Mouse (Mus musculus) embryonic stem cell, embryonic (primary cell): ENCODE measurements around the gene Kcnk5.

Source experiments
- CTCF ChIA-PET, 4 experiments: fragments of 300-600 bp in 2 of 4; fragments of 350-600 bp in 2 of 4; sonication (Branson Sonifier 250); formaldehyde crosslinking; loops; one replicate each; lab custom pipeline; 2022; ENCODE audit warnings: inconsistent platforms in 2 of 4; lab: Charles Lee
- POLR2A ChIA-PET, 4 experiments: fragments of 300-600 bp in 2 of 4; fragments of 350-600 bp in 2 of 4; sonication (Branson Sonifier 250); formaldehyde crosslinking; loops; one replicate each; lab custom pipeline; 2022; ENCODE audit warnings: antibody characterized with exemption in 4 of 4, inconsistent platforms in 1 of 4; lab: Charles Lee

The Kcnk5 gene

DNA sequence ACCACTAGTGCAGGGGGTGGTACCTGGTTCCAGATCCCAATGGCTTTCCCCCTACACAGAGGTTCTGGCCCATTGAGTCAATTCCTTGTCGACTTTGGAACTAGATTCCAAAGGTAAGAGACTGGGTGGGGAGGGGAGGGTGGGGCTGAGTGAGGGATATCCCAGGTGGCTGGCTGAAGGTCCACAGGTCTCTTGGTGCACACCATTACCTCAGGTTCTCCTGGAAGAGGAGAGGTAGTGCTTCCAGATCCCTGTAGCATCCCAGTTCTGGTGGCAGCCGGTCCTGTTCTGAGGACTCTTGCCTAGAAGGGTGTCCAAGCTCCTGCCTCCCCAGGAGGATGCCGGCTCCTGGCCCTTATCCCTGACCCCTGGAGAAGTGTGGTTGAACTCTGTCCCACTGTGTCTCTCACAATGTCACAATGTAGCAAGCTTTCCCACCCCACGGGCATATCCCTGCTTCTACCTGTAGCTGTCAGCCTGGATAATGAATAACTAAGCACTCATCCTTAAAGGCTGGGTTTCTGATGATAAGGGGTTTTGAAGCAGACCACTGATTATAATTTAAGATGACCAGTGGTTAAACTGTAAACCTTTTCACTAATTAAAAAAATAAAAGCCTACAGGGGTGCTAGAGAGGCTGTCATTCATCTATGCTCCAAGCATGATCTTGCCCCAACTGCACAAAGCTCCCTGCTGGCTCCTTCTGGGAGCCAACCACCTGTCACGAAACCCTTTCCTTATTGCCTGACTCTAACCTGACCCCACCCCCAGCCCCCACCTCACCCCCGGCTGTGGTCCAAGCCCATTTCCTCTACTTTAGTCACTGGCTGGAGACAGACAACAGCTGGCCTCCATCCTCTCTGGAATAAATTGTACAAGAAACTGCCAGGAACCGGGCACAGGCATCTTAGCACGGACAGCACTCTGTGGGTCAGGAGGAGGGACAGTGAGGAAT is 22.6 kb downstream of the Kcnk5 start:
- CTCF ChIA-PET = interaction anchor here in 1 of 4 experiments (0.5 kb wide), 1 partner anchor 14 kb away, joined by 6 read pairs; no protein-coding TSS in a partner anchor
- POLR2A ChIA-PET = interaction anchor here (0.8 to 27.8 kb wide), 14 partner anchors 8 to 91 kb away, joined by 3 to 451 read pairs (median 4); partner anchors contain the start of gene Kcnk5 (in 3 of the 4)

DNA sequence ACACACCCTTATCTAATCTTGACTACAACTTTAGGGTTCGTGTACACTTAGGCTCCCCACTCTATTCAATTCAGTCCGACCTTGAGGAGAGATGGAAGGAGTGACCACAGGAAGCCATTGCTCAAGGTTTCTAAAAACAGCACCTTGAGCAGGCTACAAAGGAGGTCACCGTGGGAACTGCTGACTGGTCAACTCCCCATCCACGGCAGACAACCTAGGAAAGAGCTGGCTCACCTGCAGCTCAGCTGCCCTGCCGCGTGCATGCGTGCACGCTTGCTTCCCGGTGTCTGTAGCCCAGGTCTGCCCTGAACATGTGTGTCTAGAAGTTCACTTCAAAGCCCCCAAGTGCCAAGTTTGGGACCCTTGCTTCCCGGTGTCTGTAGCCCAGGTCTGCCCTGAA is 24.0 kb downstream of the Kcnk5 start:
- POLR2A ChIA-PET = interaction anchor here in 2 of 4 experiments (0.6 to 27.8 kb wide), 12 partner anchors 8 to 294 kb away, joined by 3 to 451 read pairs (median 4); partner anchors contain the start of genes Kcnk5 (in 2 of the 2), Cfap70 (in 1 of the 2) and Saysd1 (in 1 of the 2)

DNA sequence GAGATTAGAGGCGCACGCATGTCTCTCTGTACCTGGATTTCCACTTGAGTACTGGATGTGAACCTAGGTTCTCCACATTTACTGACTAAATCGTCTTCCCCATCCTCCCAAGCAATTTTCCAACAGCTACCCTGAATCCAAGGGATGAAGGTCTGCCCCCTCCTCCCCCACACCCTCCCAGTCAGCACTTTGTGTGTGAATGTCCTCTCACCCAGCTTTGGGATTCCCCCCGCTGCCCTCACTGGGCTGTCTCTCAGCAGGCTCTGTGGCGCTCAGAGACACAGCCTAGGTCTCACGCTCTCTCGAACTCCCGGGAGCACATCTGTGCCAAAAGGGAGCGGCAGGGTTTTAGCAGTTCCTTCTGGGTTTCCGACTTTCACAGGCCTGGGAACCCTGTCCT is 25.9 kb downstream of the Kcnk5 start:
- POLR2A ChIA-PET = interaction anchor here in 3 of 4 experiments (0.6 to 27.8 kb wide), 24 partner anchors 8 to 405 kb away, joined by 3 to 451 read pairs (median 4); partner anchors contain the start of genes Kcnk5 (in 2 of the 3), Nid2 (in 1 of the 3) and Saysd1 (in 1 of the 3)
- CTCF ChIA-PET = no interaction called here

More for the DNA sequence above, 24.0 kb downstream of the Kcnk5 start:
- CTCF ChIA-PET = interaction anchor here in 1 of 4 experiments (1.5 kb wide), 1 partner anchor 28 kb away, joined by 6 read pairs; no protein-coding TSS in a partner anchor

- ChIA-PET POLR2A (interaction anchor here in 3 of 4 experiments (0.6 to 27.8 kb wide), 22 partner anchors 11 to 404 kb away, joined by 3 to 451 read pairs (median 4); partner anchors contain the start of genes Kcnk5 (in 2 of the 3), Nid2 (in 1 of the 3) and Saysd1 (in 1 of the 3)), CTCF (interaction anchor here in 1 of 4 experiments (0.6 kb wide), 1 partner anchor 69 kb away, joined by 4 read pairs; no protein-coding TSS in a partner anchor)
Observed at GRCm38 (mm10) chr14:20154937-20155336, 26.7 kb downstream of the Kcnk5 start.

DNA sequence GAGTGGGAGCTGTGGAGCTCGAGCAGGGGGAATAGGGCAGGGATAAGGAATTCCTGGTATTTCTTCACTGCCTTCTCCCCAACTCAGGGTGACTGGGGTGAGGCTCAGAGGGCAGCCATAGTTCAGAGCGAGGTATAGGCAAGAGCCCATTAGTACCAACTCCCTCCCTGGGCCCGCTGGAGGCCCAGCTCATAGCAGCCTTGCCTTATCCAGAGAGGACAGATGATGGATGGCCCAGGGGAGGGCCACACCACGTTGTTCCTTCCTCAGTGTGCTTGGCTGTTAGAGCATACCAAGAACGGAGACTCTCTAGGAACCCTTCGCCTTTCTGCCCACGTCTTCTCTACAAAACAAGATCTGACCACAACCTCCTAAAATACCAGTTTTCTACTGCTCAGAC is 27.4 kb downstream of the Kcnk5 start:
- ChIA-PET CTCF (interaction anchor here in 2 of 4 experiments (0.6 to 1.1 kb wide), 2 partner anchors 40 to 69 kb away, joined by 4 read pairs; no protein-coding TSS in a partner anchor), POLR2A (interaction anchor here in 3 of 4 experiments (0.7 to 27.8 kb wide), 16 partner anchors 12 to 404 kb away, joined by 3 to 451 read pairs (median 4); partner anchors contain the start of genes Kcnk5 (in 3 of the 3), Ecd (in 1 of the 3), Fam149b (in 1 of the 3) and Saysd1 (in 1 of the 3))

DNA sequence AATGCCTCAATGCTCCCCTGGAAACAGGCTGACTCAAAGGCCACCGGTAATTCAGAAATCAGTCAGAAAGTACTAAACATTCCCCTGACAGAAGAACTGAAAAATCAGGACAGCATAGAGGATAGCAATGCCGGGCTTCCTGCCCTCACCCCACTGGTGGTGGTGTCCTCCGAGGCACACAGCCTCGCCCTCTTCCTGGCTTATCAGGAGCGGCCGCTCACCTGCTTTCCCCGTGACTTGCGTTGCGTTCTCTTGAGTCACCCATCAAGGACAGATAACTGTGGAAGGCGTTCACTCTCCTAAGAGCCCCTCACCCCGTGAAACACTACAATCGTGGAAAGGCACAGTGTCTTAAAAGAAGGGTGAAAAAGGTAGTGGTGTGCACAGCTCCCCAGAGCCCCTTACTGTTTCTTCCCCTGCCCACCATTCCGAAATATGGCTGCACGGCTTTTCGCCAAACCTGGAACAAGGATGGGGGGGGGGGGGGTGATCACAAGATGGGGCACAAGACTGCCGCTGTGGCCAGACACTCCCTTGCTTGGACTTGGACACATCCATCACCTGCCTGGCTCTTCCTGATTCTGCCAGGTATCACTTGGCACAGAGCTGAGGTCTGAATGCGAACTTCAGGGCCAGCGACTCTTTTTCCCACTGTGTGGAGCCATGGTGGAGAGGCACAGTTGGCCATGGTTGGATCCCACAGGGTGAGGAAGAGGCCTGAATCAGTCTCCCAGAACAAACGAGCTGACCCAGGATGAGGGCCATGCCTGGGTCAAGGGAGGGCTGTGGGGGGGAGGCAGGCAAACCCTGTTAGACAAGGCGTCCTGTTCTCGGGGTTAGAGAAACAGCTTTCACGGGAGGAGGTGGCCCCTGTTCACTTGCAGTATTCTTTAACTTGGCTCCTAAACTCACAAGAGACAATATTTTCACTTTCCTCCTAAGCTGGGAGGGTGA is 32.2 kb downstream of the Kcnk5 start:
- CTCF ChIA-PET = interaction anchor here in 2 of 4 experiments (0.7 to 1.9 kb wide), 5 partner anchors 22 to 153 kb away, joined by 3 to 9 read pairs (median 6); no protein-coding TSS in a partner anchor
- POLR2A ChIA-PET = interaction anchor here (0.6 to 27.8 kb wide), 42 partner anchors 7 to 643 kb away, joined by 3 to 451 read pairs (median 5); partner anchors contain the start of genes Kcnk5 (in 3 of the 4), Saysd1 (in 2 of the 4), Kcnk16 (in 1 of the 4) and Nid2 (in 1 of the 4)

GRCm38 (mm10) chr14:20148514-20148913 is 33.1 kb downstream of the Kcnk5 start:
- POLR2A ChIA-PET = interaction anchor here in 3 of 4 experiments (0.7 to 27.8 kb wide), 24 partner anchors 8 to 397 kb away, joined by 3 to 451 read pairs (median 6); partner anchors contain the start of genes Kcnk5 (in 3 of the 3), Saysd1 (in 2 of the 3), Kcnk16 (in 1 of the 3) and Nid2 (in 1 of the 3)
- CTCF ChIA-PET = no interaction called here

DNA sequence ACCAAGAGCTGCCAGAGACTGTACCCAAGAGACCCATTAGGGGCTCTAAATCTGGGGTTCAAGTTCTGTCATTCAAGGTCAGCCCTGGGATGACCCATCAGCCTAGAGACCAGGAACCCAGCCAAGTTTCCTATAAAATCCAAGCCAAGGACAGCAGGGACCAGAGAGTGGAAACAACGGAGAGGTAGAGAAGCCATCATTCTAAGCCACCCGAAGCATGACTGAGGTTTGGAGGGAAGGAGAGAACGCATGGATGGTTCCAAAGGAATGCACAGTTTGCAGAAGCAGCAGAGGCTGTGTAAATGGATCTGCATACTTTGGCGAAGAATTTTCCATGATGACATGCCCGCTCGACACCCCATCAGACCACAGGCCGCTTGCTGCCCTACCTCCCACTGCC is 33.8 kb downstream of the Kcnk5 start:
- ChIA-PET CTCF (interaction anchor here in 1 of 4 experiments (0.8 kb wide), 1 partner anchor 32 kb away, joined by 3 read pairs; no protein-coding TSS in a partner anchor), POLR2A (interaction anchor here (0.5 to 27.8 kb wide), 21 partner anchors 8 to 523 kb away, joined by 3 to 451 read pairs (median 6); partner anchors contain the start of genes Kcnk5 (in 4 of the 4) and Saysd1 (in 2 of the 4))

GRCm38 (mm10) chr14:20144093-20144492 is 37.5 kb downstream of the Kcnk5 start:
- ChIA-PET POLR2A (interaction anchor here in 2 of 4 experiments (0.6 to 8.9 kb wide), 6 partner anchors 9 to 28 kb away, joined by 3 to 58 read pairs (median 4); no protein-coding TSS in a partner anchor), CTCF (interaction anchor here in 1 of 4 experiments (0.6 kb wide), 1 partner anchor 106 kb away, joined by 8 read pairs; no protein-coding TSS in a partner anchor)

- ChIA-PET POLR2A (interaction anchor here in 3 of 4 experiments (0.6 to 8.9 kb wide), 20 partner anchors 10 to 83 kb away, joined by 3 to 58 read pairs (median 4); partner anchors contain the start of gene Kcnk5 (in 2 of the 3)), CTCF (interaction anchor here in 2 of 4 experiments (0.8 to 2.6 kb wide), 2 partner anchors 12 to 25 kb away, joined by 3 to 13 read pairs; no protein-coding TSS in a partner anchor)
Observed at GRCm38 (mm10) chr14:20138484-20139355, 42.9 kb downstream of the Kcnk5 start, which contains the start of gene Saysd1. Gene Saysd1 (minus strand): TSS chr14:20138534.

- ChIA-PET POLR2A (interaction anchor here in 3 of 4 experiments (0.9 to 2.0 kb wide), 6 partner anchors 7 to 213 kb away, joined by 3 to 8 read pairs (median 4); partner anchors contain the start of genes Kcnk5 (in 2 of the 3), Ecd (in 1 of the 3) and Fam149b (in 1 of the 3)), CTCF (interaction anchor here in 1 of 4 experiments (0.6 kb wide), 1 partner anchor 803 kb away, joined by 3 read pairs; no protein-coding TSS in a partner anchor)
Observed at GRCm38 (mm10) chr14:20134965-20135671, 46.5 kb downstream of the Kcnk5 start.

DNA sequence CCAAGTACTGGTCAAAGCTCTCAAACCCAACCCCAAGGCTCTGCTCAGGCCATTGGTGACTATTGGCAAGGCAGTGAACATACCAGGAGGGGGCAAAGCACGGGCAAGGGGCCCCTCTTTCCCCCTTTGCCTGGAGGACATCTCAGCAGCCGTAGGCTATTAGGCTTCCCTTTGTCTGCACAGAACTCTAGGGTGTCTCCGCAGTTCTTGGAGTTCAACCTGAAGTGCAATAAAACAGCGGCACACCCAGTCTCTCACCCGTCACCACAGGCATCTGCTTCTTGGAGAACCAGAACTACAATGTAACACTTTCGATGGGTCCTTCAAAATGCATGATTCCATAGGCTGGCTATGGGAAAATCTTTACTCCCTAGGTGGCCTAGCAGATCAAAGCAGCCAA is 53.4 kb downstream of the Kcnk5 start:
- ChIA-PET POLR2A (interaction anchor here in 3 of 4 experiments (0.6 to 2.7 kb wide), 31 partner anchors 9 to 801 kb away, joined by 3 to 24 read pairs (median 5); partner anchors contain the start of genes Kcnk5 (in 2 of the 3), Kcnk16 (in 1 of the 3), Saysd1 (in 1 of the 3) and Vcl (in 1 of the 3)), CTCF (interaction anchor here in 2 of 4 experiments (0.9 to 3.6 kb wide), 10 partner anchors 9 to 166 kb away, joined by 3 to 22 read pairs (median 6); partner anchors contain the start of genes Kcnk5 (in 1 of the 2), Nudt13 (in 1 of the 2) and Saysd1 (in 1 of the 2))

DNA sequence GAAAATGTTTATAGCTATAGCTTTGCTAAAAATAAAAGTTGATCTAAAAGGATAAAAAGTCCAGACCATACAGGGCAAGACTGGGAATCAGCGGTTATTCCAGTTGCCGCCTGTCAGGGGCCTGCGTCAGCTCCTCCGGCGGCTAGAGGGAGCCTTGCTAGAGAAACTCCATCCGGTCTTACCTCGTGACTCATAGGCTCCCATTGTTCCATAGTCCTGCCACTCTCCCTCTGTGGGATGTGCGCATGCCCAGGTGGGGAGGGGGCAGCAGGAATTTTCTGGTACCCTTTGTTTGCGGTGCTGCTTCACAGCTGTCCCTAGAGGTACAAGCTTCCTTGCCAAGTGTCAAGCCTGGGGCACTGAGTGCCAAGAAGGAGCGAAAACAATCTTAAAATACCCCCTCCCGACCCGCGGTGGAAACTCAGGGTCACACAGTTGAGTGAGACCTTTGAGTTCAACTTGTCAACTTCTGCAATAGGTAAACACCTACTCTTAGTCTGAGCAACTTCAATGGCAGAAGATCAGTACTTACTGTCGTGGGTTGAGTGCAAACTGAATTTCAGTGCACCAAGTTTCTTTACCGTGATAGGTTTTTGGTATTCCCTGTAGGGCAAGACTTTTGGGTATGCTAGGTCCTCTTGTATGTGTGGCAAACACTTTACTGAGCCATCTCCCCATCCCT is 54.1 kb downstream of the Kcnk5 start:
- CTCF ChIA-PET = interaction anchor here (0.7 to 3.6 kb wide), 17 partner anchors 10 to 167 kb away, joined by 3 to 22 read pairs (median 5); partner anchors contain the start of genes Kcnk5 (in 1 of the 4), Nudt13 (in 1 of the 4) and Saysd1 (in 1 of the 4)

More for the DNA sequence above, 54.1 kb downstream of the Kcnk5 start:
- POLR2A ChIA-PET = interaction anchor here (0.6 to 2.7 kb wide), 58 partner anchors 8 to 802 kb away, joined by 3 to 24 read pairs (median 4); partner anchors contain the start of genes Saysd1 (in 3 of the 4), Kcnk5 (in 2 of the 4), Ecd (in 1 of the 4) and Fam149b (in 1 of the 4)
